Mouse (Mus musculus): ENCODE results near the gene Amigo1.

GRCm38 (mm10) chr3:108152290-108152689, 33.8 kb upstream of the Amigo1 start:
- TF ChIP-seq CTCF (IDR thresholded peaks at IDR 0.05; ENCODE audit: extremely low read depth, insufficient read depth, low read length) (no peak), POLR2A (IDR thresholded peaks at IDR 0.05; ENCODE audit: extremely low read depth, insufficient read depth, low read length) (no peak)
